ENCODE assay signal across 28 mouse cellular contexts in genomic region chr9:101990032-101990431, GRCm38 (mm10).
A peak's percentile ranks its signal among the peaks of the same experiment; 100 is the strongest.
DNase-seq lines count a peak whose midpoint lies in the region; ATAC-seq and TF ChIP-seq lines count a peak whose summit lies in the region.
"Had no signal": no experiment of that assay in that cellular context is flagged by ENCODE, and none has a peak within 500 bp of the region (broad histone marks: within the 10 kb centered on the region; RNA-seq: fewer than 3 reads in every experiment).

No protein-coding gene starts in this region.

- TF ChIP-seq EP300 in liver, embryonic 14.5 days (IDR thresholded peaks at IDR 0.05; ENCODE audit: low read depth) = no peak

- WGBS in liver, embryonic 11.5 days = 83% methylated on average over 6 of the region's 6 CpGs
- 62% methylated on average over 6 of the region's 6 CpGs for WGBS in liver, embryonic 14.5 days (ENCODE audit: insufficient replicate concordance)

- ATAC-seq in liver, embryonic 11.5 days (replicated peaks; ENCODE audit: low FRiP score) = no peak
- ATAC-seq in liver, embryonic 14.5 days (ENCODE audit: insufficient read depth) = peak; percentile 32; the same call in 1 of the 2 replicates
- peak; percentile 41 for ATAC-seq in megakaryocyte-erythroid progenitor cell, adult 5-6 weeks (replicated peaks; ENCODE audit: low FRiP score, low TSS enrichment, poor library complexity, severe bottlenecking)
- ATAC-seq: CD4-positive, CD25-positive, alpha-beta regulatory T cell, adult 4 months; forebrain, embryonic 13.5 days; hindbrain, embryonic 16.5 days; intestine, embryonic 15.5 days; midbrain, embryonic 13.5 days had no signal

- TF ChIP-seq CTCF in liver, embryonic 14.5 days (IDR thresholded peaks at IDR 0.05; ENCODE audit: low read depth) = no peak

- no peaks in the 10 kb centered on the region for H3K9me3 ChIP-seq in liver, embryonic 11.5 days (ENCODE audit: control insufficient read depth, low read length)
- H3K9me3 ChIP-seq in liver, embryonic 14.5 days (ENCODE audit: control insufficient read depth, low read length) = no peaks in the 10 kb centered on the region
- H3K9me3 ChIP-seq: forebrain, embryonic 13.5 days; intestine, embryonic 15.5 days; limb, embryonic 10.5 days; limb, embryonic 15.5 days; lung, embryonic 15.5 days; megakaryocyte, embryonic 14.5 days; midbrain, embryonic 13.5 days; stomach, embryonic 15.5 days had no signal

- no peaks in the 10 kb centered on the region for H3K27me3 ChIP-seq in liver, embryonic 11.5 days (replicated peaks; ENCODE audit: control insufficient read depth, insufficient read depth, low read length)
- H3K27me3 ChIP-seq in liver, embryonic 14.5 days (ENCODE audit: control insufficient read depth, insufficient read depth, low read length) = no peaks in the 10 kb centered on the region
- H3K27me3 ChIP-seq: forebrain, embryonic 13.5 days; intestine, embryonic 15.5 days; limb, embryonic 15.5 days; megakaryocyte, embryonic 14.5 days; midbrain, embryonic 13.5 days; stomach, embryonic 15.5 days had no signal

- no peak overlapping the region for H3K27ac ChIP-seq in liver, embryonic 11.5 days (ENCODE audit: low read depth, low read length)
- no peak overlapping the region; the same call in 1 of the 2 replicates for H3K27ac ChIP-seq in liver, embryonic 14.5 days
- H3K27ac ChIP-seq: forebrain, embryonic 13.5 days; intestine, embryonic 15.5 days; layer of hippocampus, adult 2 months; limb, embryonic 10.5 days; limb, embryonic 15.5 days; lung, embryonic 15.5 days; midbrain, embryonic 13.5 days; stomach, embryonic 15.5 days had no signal

- no peak overlapping the region for H3K9ac ChIP-seq in liver, embryonic 11.5 days (ENCODE audit: low read depth, low read length)
- H3K9ac ChIP-seq in liver, embryonic 14.5 days (replicated peaks) = peak overlapping the region; percentile 9; the same call in 1 of the 2 replicates
- H3K9ac ChIP-seq: forebrain, embryonic 13.5 days; intestine, embryonic 15.5 days; limb, embryonic 15.5 days; lung, embryonic 15.5 days; midbrain, embryonic 13.5 days; stomach, embryonic 15.5 days had no signal

- H3K4me1 ChIP-seq in liver, embryonic 11.5 days (replicated peaks; ENCODE audit: control insufficient read depth, insufficient read depth, low read length) = peaks cover 17% of the 10 kb centered on the region
- peaks cover 70 to 76% of the 10 kb centered on the region in 2 experiments for H3K4me1 ChIP-seq in liver, embryonic 14.5 days (replicated peaks; ENCODE audit: control insufficient read depth in 2 of 2, insufficient read depth in 2 of 2, low read length in 1 of 2)
- H3K4me1 ChIP-seq: intestine, embryonic 15.5 days; limb, embryonic 10.5 days; limb, embryonic 15.5 days; lung, embryonic 15.5 days; midbrain, embryonic 13.5 days; stomach, embryonic 15.5 days had no signal

- H3K4me2 ChIP-seq in liver, embryonic 11.5 days = peak overlapping the region; percentile 13; the same call in 1 of the 2 replicates
- H3K4me2 ChIP-seq in liver, embryonic 14.5 days (ENCODE audit: low read depth) = peak overlapping the region; percentile 50
- H3K4me2 ChIP-seq: forebrain, embryonic 13.5 days; heart, embryonic 11.5 days; intestine, embryonic 15.5 days; limb, embryonic 15.5 days; lung, embryonic 15.5 days; midbrain, embryonic 13.5 days; stomach, embryonic 15.5 days had no signal

- H3K36me3 ChIP-seq in liver, embryonic 11.5 days (ENCODE audit: control insufficient read depth, insufficient read depth, low read length) = no peaks in the 10 kb centered on the region
- H3K36me3 ChIP-seq in liver, embryonic 14.5 days (replicated peaks; ENCODE audit: control insufficient read depth, insufficient read depth, low read depth) = no peaks in the 10 kb centered on the region
- H3K36me3 ChIP-seq: intestine, embryonic 15.5 days; limb, embryonic 10.5 days; limb, embryonic 15.5 days; lung, embryonic 15.5 days; stomach, embryonic 15.5 days had no signal

- H3K4me3 ChIP-seq in liver, embryonic 11.5 days (ENCODE audit: low read depth, low read length) = no peak overlapping the region
- H3K4me3 ChIP-seq in liver, embryonic 14.5 days (ENCODE audit: insufficient read depth in 1 of 2, low read depth in 2 of 2, low read length in 2 of 2) = no peak overlapping the region
- H3K4me3 ChIP-seq: forebrain, embryonic 13.5 days; intestine, embryonic 15.5 days; layer of hippocampus, adult 2 months; limb, embryonic 10.5 days; limb, embryonic 15.5 days; lung, embryonic 15.5 days; megakaryocyte, embryonic 14.5 days; midbrain, embryonic 13.5 days; stomach, embryonic 15.5 days had no signal

- peak; percentile 29 to 36 for DNase-seq in cerebellum, postnatal 14 days
- no peak for DNase-seq in cerebellum, adult 8-10 months
- no peak for DNase-seq in liver, embryonic 11.5 days (ENCODE audit: low spot score)
- DNase-seq in liver = no peak
- DNase-seq in liver, embryonic 14.5 days (ENCODE audit: low read depth in 3 of 3, low spot score in 3 of 3) = no peak
- no peak for DNase-seq in heart, adult 11 months
- DNase-seq: adrenal gland, postnatal 14 days; cerebellum, adult 11-12 months; gastrocnemius, postnatal 14 days; heart, postnatal 4 days; kidney, adult 2 months; kidney, postnatal 36 days; right cerebral cortex, postnatal 25 days; thymus, adult 18-20 months; thymus, postnatal 36 days had no signal

Comparison
In these comparisons a context has a peak if more than half of its experiments do, and no peak if none do; other contexts are left out.
1. DNase-seq: peak in cerebellum, postnatal 14 days (2 of 2); none in cerebellum, adult 8-10 months (single experiment), liver, embryonic 11.5 days (single experiment), liver (single experiment), liver, embryonic 14.5 days (0 of 3) and heart, adult 11 months (single experiment).